Mouse (Mus musculus) forebrain, embryonic 13.5 days (tissue): ENCODE measurements around the gene Sos2. TPM values are rescaled to one million over a fixed set of nuclear protein-coding genes. Genes with fewer than 3 reads are reported as not detected.

Experiments used
- ATAC-seq: fragments of 200-750 bp; cut with Nextera tagmentation; 2 replicates; pipeline ENCODE4 v1.8.0; 2017
- H3K27ac ChIP-seq: fragments of 300-500 bp; sonication (generic); 2 replicates; pipeline ENCODE4 v1.5.1; 2015; ENCODE audit warnings: inconsistent platforms, mild to moderate bottlenecking, moderate library complexity
- H3K27me3 ChIP-seq: fragments of 300-500 bp; sonication (generic); 2 replicates; pipeline ENCODE4 v1.6.1; 2015; ENCODE audit warnings: mild to moderate bottlenecking, inconsistent platforms
- H3K36me3 ChIP-seq: fragments of 300-500 bp; sonication (generic); 2 replicates; pipeline ENCODE4 v1.6.1; 2015; ENCODE audit warnings: mild to moderate bottlenecking, inconsistent platforms; ENCODE audit not compliant: poor library complexity, severe bottlenecking
- H3K4me1 ChIP-seq: fragments of 300-500 bp; sonication (generic); 2 replicates; pipeline ENCODE4 v1.6.1; 2015; ENCODE audit warnings: inconsistent platforms
- H3K4me2 ChIP-seq: fragments of 300-500 bp; sonication (generic); 2 replicates; pipeline ENCODE4 v1.6.1; 2015; ENCODE audit warnings: inconsistent platforms, mild to moderate bottlenecking, moderate library complexity
- H3K4me3 ChIP-seq: fragments of 300-500 bp; sonication (generic); 2 replicates; pipeline ENCODE4 v1.5.1; 2015; ENCODE audit warnings: mild to moderate bottlenecking, inconsistent platforms
- H3K9ac ChIP-seq: fragments of 300-500 bp; sonication (generic); 2 replicates; pipeline ENCODE4 v1.6.1; 2015; ENCODE audit warnings: mild to moderate bottlenecking, inconsistent platforms
- H3K9me3 ChIP-seq: fragments of 300-500 bp; sonication (generic); replicated peaks from 2 replicates; pipeline ENCODE4 v1.6.1; 2016; ENCODE audit warnings: inconsistent platforms
- WGBS: fragments of 180-500 bp; shearing (Covaris S2); methylation state at CpG from one replicate; pipeline ENCODE4 v1.1.7; 2015; 5-methylcytosine and 5-hydroxymethylcytosine counted together
- microRNA-seq: library from miRNA; unstranded; fragments of <30 nt; microRNA quantifications from one replicate; pipeline ENCODE4, GENCODE M21; 2016
- polyA plus RNA-seq: library from polyadenylated mRNA; unstranded; fragments of >200 nt; fragmentation: Nextera tagmentation; extraction: Ambion mirVana; gene quantifications from 2 replicates; pipeline ENCODE4 v1.2.1, GENCODE M21; 2015

Gene Sos2
- polyA plus RNA-seq, 1 experiment from 2014 or later: 9.9 TPM

DNA sequence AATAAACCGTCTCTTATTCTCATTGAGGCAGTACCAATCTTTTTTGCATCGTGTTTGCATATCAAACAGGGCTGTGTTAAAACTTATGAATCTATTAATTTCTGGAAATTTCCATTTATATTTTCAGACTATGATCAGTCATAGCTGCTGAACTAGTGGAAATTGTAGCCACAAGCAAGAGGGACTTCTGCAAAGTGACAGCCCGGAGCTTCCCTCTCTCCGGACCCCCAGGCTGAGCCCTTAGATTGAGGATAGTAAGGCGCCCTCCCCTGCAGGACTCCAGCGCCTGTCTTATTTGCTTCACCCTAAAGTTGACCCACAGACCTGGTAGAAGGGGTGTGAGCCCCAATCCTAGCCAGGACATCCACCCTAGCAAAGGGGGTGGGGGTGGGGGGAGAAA, 136.7 kb downstream of the Sos2 start:
- H3K36me3 ChIP-seq: no peaks in the 10 kb centered on the region
- no peak for ATAC-seq
- no peak overlapping the region for H3K27ac ChIP-seq
- no peaks in the 10 kb centered on the region for H3K9me3 ChIP-seq
- no peak overlapping the region for H3K9ac ChIP-seq
- no peak overlapping the region for H3K4me2 ChIP-seq
- H3K4me1 ChIP-seq: no peaks in the 10 kb centered on the region
- WGBS: 80% methylated on average over 6 of the region's 6 CpGs
- no peak overlapping the region for H3K4me3 ChIP-seq
- H3K27me3 ChIP-seq: no peaks in the 10 kb centered on the region

GRCm38 (mm10) chr12:69544562-69544961, 137.1 kb downstream of the Sos2 start:
- Histone ChIP-seq H3K27me3 (no peaks in the 10 kb centered on the region), H3K4me3 (no peak overlapping the region), H3K9ac (no peak overlapping the region), H3K4me1 (peaks cover 2% of the 10 kb centered on the region), H3K27ac (no peak overlapping the region), H3K9me3 (no peaks in the 10 kb centered on the region), H3K4me2 (no peak overlapping the region), H3K36me3 (no peaks in the 10 kb centered on the region)
- ATAC-seq: no peak
- WGBS: 58% methylated on average over 2 of the region's 2 CpGs

GRCm38 (mm10) chr12:69542376-69542775, 139.3 kb downstream of the Sos2 start:
- no peaks in the 10 kb centered on the region for H3K9me3 ChIP-seq
- peaks cover 16% of the 10 kb centered on the region for H3K4me1 ChIP-seq
- 0 out of 2 replicates have a peak, but pooled peaks cover 5% of the 10 kb centered on the region for H3K27me3 ChIP-seq
- no peaks in the 10 kb centered on the region for H3K36me3 ChIP-seq
- H3K27ac ChIP-seq: no peak overlapping the region
- WGBS: 92% methylated on average over 8 of the region's 8 CpGs
- H3K4me3 ChIP-seq: no peak overlapping the region
- no peak overlapping the region for H3K4me2 ChIP-seq
- no peak overlapping the region for H3K9ac ChIP-seq
- ATAC-seq: no peak

DNA sequence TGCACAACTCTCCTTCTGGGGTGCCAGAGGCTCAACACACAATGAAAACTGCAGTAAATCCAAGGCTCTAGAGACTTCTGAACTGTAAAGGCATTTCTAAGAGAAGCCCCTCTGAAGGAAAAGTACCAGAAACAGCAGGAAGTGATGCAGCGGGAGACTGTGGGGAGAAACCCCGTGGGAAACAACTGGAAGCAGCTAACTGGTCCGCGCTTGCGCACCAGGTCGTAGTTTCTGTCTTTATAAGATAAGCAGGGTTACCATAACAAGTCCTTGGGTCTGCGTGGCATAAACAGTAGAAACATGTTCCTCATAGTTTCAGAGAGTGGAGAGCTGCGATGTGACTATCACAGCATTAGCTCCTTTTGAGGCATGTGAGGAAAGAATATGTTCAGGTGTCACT, 140.0 kb downstream of the Sos2 start:
- Histone ChIP-seq H3K27ac (no peak overlapping the region), H3K36me3 (no peaks in the 10 kb centered on the region), H3K4me1 (peaks cover 20% of the 10 kb centered on the region), H3K9me3 (no peaks in the 10 kb centered on the region), H3K4me2 (no peak overlapping the region), H3K9ac (no peak overlapping the region), H3K27me3 (0 out of 2 replicates have a peak, but pooled peaks cover 5% of the 10 kb centered on the region), H3K4me3 (no peak overlapping the region)
- no peak for ATAC-seq
- 90% methylated on average over 8 of the region's 8 CpGs for WGBS

DNA sequence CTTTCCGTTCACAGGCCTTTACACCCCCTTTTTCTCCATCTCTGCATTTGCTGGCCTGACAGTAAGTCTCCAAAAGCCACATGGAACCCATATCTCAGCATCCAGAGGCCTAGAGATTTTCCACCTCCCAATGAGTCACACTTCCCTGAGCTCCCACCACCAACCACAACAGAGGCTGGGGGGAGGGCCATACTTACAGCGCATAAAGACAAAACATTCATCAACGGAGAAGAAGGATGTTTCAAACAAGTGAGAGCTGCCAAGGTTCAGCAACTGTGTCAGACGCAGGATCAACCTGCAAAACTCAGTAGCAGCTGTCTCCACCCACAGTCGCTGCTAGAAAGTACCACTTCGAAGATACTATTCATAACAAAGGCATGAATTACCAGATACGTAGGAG, 142.3 kb downstream of the Sos2 start:
- peak overlapping the region; percentile 31; the same call in 1 of the 2 replicates for H3K27ac ChIP-seq
- no peaks in the 10 kb centered on the region for H3K36me3 ChIP-seq
- H3K9ac ChIP-seq: no peak overlapping the region
- no peak for ATAC-seq
- WGBS: 44% methylated on average over 7 of the region's 7 CpGs
- H3K4me2 ChIP-seq: no peak overlapping the region
- H3K4me3 ChIP-seq: no peak overlapping the region
- H3K9me3 ChIP-seq: no peaks in the 10 kb centered on the region
- peaks cover 20% of the 10 kb centered on the region for H3K4me1 ChIP-seq
- H3K27me3 ChIP-seq: 0 out of 2 replicates have a peak, but pooled peaks cover 5% of the 10 kb centered on the region

DNA sequence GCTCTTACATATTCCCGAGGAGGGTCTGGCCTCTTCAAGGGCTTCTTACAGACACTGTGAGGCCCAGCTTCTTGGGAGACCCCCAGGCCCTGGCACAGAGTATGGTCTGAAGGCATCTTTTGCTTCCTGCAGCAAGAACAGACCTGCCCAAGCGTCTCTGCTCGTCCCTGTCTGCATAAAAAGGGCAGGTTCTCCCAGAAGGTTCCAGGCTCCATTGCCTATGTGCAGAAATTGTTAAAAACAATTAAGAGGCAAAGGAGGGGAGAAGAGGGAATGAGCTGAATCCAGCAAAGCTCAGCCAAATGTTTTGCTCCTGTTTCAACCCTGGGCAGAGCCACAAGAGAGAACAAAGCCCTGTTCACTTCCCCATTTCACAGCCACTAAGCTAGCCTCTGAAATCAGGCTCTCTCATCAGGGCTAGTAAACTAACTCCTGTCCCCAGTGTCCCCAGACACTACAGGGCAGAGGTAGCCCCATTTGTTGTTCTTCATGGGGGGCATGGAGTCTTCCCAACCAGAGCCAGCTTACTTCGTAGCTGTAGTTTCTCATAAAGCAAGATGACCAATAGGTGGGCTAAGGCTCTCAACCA, 143.2 kb downstream of the Sos2 start:
- H3K4me2 ChIP-seq: no peak overlapping the region
- 0 out of 2 replicates have a peak, but pooled peaks cover 5% of the 10 kb centered on the region for H3K27me3 ChIP-seq
- H3K9me3 ChIP-seq: no peaks in the 10 kb centered on the region
- peaks cover 20% of the 10 kb centered on the region for H3K4me1 ChIP-seq
- ATAC-seq: no peak
- no peak overlapping the region for H3K9ac ChIP-seq
- 78% methylated on average over 4 of the region's 4 CpGs for WGBS
- no peaks in the 10 kb centered on the region for H3K36me3 ChIP-seq
- peak overlapping the region; percentile 52; the same call in 1 of the 2 replicates for H3K27ac ChIP-seq
- no peak overlapping the region for H3K4me3 ChIP-seq

- 0 out of 2 replicates have a peak, but pooled peaks cover 5% of the 10 kb centered on the region for H3K27me3 ChIP-seq
- H3K4me3 ChIP-seq: no peak overlapping the region
- no peaks in the 10 kb centered on the region for H3K36me3 ChIP-seq
- H3K9ac ChIP-seq: no peak overlapping the region
- H3K4me1 ChIP-seq: peaks cover 20% of the 10 kb centered on the region
- no peak for ATAC-seq
- no peaks in the 10 kb centered on the region for H3K9me3 ChIP-seq
- whole genome bisulfite sequencing: 67% methylated on average over 19 of the region's 19 CpGs
- H3K4me2 ChIP-seq: no peak overlapping the region
- H3K27ac ChIP-seq: peak overlapping the region; percentile 52; the same call in 1 of the 2 replicates
Observed at GRCm38 (mm10) chr12:69537675-69538361, 143.8 kb downstream of the Sos2 start.

DNA sequence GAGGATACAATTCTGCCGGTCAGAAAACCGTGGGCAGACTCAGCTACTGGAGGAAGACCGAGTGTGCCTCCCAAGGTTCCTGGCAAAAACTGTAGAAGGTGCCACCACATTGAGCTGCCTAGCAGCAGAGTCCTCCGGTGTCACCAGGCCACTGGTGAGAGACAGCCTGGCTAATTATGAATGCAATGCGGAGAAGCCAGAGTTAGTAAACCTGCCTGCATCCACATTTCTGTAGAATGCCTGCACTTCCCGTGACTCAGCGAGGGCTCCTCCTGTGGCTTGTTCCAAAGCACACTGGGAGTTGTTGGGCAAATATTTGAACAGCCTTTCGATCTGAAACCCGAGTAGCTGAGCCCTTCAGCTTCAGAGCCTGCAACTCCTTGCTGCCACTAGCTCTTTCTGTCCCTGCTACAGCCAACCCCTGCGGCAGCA, 144.4 kb downstream of the Sos2 start:
- Histone ChIP-seq H3K9me3 (no peaks in the 10 kb centered on the region), H3K4me2 (no peak overlapping the region), H3K4me1 (peaks cover 20% of the 10 kb centered on the region), H3K27me3 (0 out of 2 replicates have a peak, but pooled peaks cover 5% of the 10 kb centered on the region), H3K27ac (0 out of 2 replicates have a peak overlapping the region, but pooled peaks have one; percentile 0), H3K9ac (no peak overlapping the region), H3K4me3 (no peak overlapping the region), H3K36me3 (no peaks in the 10 kb centered on the region)
- ATAC-seq: no peak
- WGBS: 45% methylated on average over 10 of the region's 10 CpGs

- 71% methylated on average over 10 of the region's 10 CpGs for WGBS
- Histone ChIP-seq H3K27ac (no peak overlapping the region), H3K4me2 (no peak overlapping the region)
Observed at GRCm38 (mm10) chr12:69536616-69537242, 144.9 kb downstream of the Sos2 start.

More at GRCm38 (mm10) chr12:69536616-69537242, 144.9 kb downstream of the Sos2 start:
- no peaks in the 10 kb centered on the region for H3K9me3 ChIP-seq
- no peak for ATAC-seq
- H3K36me3 ChIP-seq: no peaks in the 10 kb centered on the region
- 0 out of 2 replicates have a peak, but pooled peaks cover 5% of the 10 kb centered on the region for H3K27me3 ChIP-seq
- H3K4me3 ChIP-seq: no peak overlapping the region
- peaks cover 20% of the 10 kb centered on the region for H3K4me1 ChIP-seq
- H3K9ac ChIP-seq: no peak overlapping the region

Small RNA genes lying within 50 kb of the gene (microRNA-seq; reads per million reads assigned to microRNA genes)
- gene Gm23018: not detected

Other genes starting within 250 kb of the Sos2 start
- 26.0 and 26.9 TPM in 2 replicates for gene Vcpkmt, start 98.8 kb downstream of the Sos2 start, polyA plus RNA-seq
- 13.0 and 14.4 TPM in 2 replicates for gene L2hgdh, start 43.0 kb upstream of the Sos2 start, polyA plus RNA-seq
- gene Atp5s, start 43.1 kb upstream of the Sos2 start, polyA plus RNA-seq: 19.5 and 26.5 TPM in 2 replicates
- gene Cdkl1, start 109.4 kb upstream of the Sos2 start, polyA plus RNA-seq: 1.1 and 1.5 TPM in 2 replicates
- 80.6 and 83.8 TPM in 2 replicates for gene Atl1, start 210.8 kb upstream of the Sos2 start, polyA plus RNA-seq
- 24.2 and 24.4 TPM in 2 replicates for gene Map4k5, start 211.3 kb upstream of the Sos2 start, polyA plus RNA-seq